Mouse (Mus musculus) stomach, embryonic 15.5 days (tissue): ENCODE data around the gene Gpr45. TPM values are rescaled to one million over a fixed set of nuclear protein-coding genes. Genes with fewer than 3 reads are reported as not detected.

Experiments
- ATAC-seq: fragments of 200-750 bp; cut with Nextera tagmentation; 2 replicates; pipeline ENCODE4 v1.8.0; 2017; ENCODE audit warnings: low read depth, moderate number of reproducible peaks, moderate TSS enrichment; ENCODE audit not compliant: insufficient read depth, low FRiP score
- H3K27ac ChIP-seq: fragments of 300-500 bp; sonication (generic); 2 replicates; pipeline ENCODE4 v1.5.1; 2015; ENCODE audit warnings: mild to moderate bottlenecking, inconsistent platforms
- H3K27me3 ChIP-seq: fragments of 300-500 bp; sonication (generic); replicated peaks from 2 replicates; pipeline ENCODE4 v1.6.1; 2015; ENCODE audit warnings: inconsistent platforms
- H3K36me3 ChIP-seq: fragments of 300-500 bp; sonication (generic); 2 replicates; pipeline ENCODE4 v1.6.1; 2015; ENCODE audit warnings: inconsistent platforms
- H3K4me1 ChIP-seq: fragments of 300-500 bp; sonication (generic); 2 replicates; pipeline ENCODE4 v1.6.1; 2015; ENCODE audit warnings: inconsistent platforms
- H3K4me2 ChIP-seq: fragments of 300-500 bp; sonication (generic); 2 replicates; pipeline ENCODE4 v1.6.1; 2015; ENCODE audit warnings: mild to moderate bottlenecking, inconsistent platforms
- H3K4me3 ChIP-seq: fragments of 300-500 bp; sonication (generic); replicated peaks from 2 replicates; pipeline ENCODE4 v1.5.1; 2015; ENCODE audit warnings: inconsistent platforms
- H3K9ac ChIP-seq: fragments of 300-500 bp; sonication (generic); 2 replicates; pipeline ENCODE4 v1.6.1; 2015; ENCODE audit warnings: inconsistent platforms
- H3K9me3 ChIP-seq: fragments of 300-500 bp; sonication (generic); 2 replicates; pipeline ENCODE4 v1.6.1; 2016; ENCODE audit warnings: inconsistent platforms
- WGBS: fragments of 180-500 bp; shearing (Covaris S2); methylation state at CpG from one replicate; pipeline ENCODE4 v1.1.7; 2015; 5-methylcytosine and 5-hydroxymethylcytosine counted together
- polyA plus RNA-seq: library from polyadenylated mRNA; unstranded; fragments of >200 nt; fragmentation: Nextera tagmentation; extraction: Ambion mirVana; gene quantifications from 2 replicates; pipeline ENCODE4 v1.2.1, GENCODE M21; 2015

The Gpr45 gene
- polyA plus RNA-seq = 5.0 and 5.2 TPM in 2 replicates

- H3K4me1 ChIP-seq = peaks cover 8% of the 10 kb centered on the region; the same call in 1 of the 2 replicates
- under 1% methylated on average over 71 of the region's 71 CpGs for WGBS
- peak within 1 kb of the TSS; percentile 72 for H3K4me3 ChIP-seq
- peak; percentile 75 for ATAC-seq
- H3K9ac ChIP-seq = peak within 1 kb of the TSS; percentile 39
- H3K27me3 ChIP-seq = no peaks in the 10 kb centered on the region
- no peaks in the 10 kb centered on the region for H3K9me3 ChIP-seq
- peak within 1 kb of the TSS; percentile 48; the same call in 1 of the 2 replicates for H3K27ac ChIP-seq
- no peaks in the 10 kb centered on the region for H3K36me3 ChIP-seq
- H3K4me2 ChIP-seq = peak within 1 kb of the TSS; percentile 98
Measured at GRCm38 (mm10) chr1:42952734-42953481, at the start of gene Gpr45. Gene Gpr45, plus strand, starts transcription at chr1:42952872.

GRCm38 (mm10) chr1:42905148-42905547 lies 47.5 kb upstream of the Gpr45 start:
- WGBS = 73% methylated on average over 11 of the region's 11 CpGs
- no peaks in the 10 kb centered on the region for H3K9me3 ChIP-seq
- no peak overlapping the region for H3K27ac ChIP-seq
- no peak overlapping the region for H3K4me2 ChIP-seq
- H3K36me3 ChIP-seq = no peaks in the 10 kb centered on the region
- ATAC-seq = no peak
- no peaks in the 10 kb centered on the region for H3K27me3 ChIP-seq
- no peaks in the 10 kb centered on the region for H3K4me1 ChIP-seq
- no peak overlapping the region for H3K9ac ChIP-seq
- no peak overlapping the region for H3K4me3 ChIP-seq

- Histone ChIP-seq H3K27ac (no peak overlapping the region), H3K9ac (no peak overlapping the region), H3K36me3 (no peaks in the 10 kb centered on the region), H3K4me3 (no peak overlapping the region), H3K4me1 (no peaks in the 10 kb centered on the region), H3K27me3 (no peaks in the 10 kb centered on the region), H3K4me2 (no peak overlapping the region), H3K9me3 (no peaks in the 10 kb centered on the region)
- ATAC-seq = no peak
- 84% methylated on average over 7 of the region's 7 CpGs for WGBS
Measured at GRCm38 (mm10) chr1:42906696-42907095, 46.0 kb upstream of the Gpr45 start.

- Histone ChIP-seq H3K4me1 (no peaks in the 10 kb centered on the region), H3K4me2 (no peak overlapping the region), H3K9ac (no peak overlapping the region), H3K4me3 (no peak overlapping the region), H3K9me3 (no peaks in the 10 kb centered on the region), H3K27me3 (no peaks in the 10 kb centered on the region), H3K27ac (no peak overlapping the region), H3K36me3 (no peaks in the 10 kb centered on the region)
- no peak for ATAC-seq
- WGBS = 74% methylated on average over 4 of the region's 4 CpGs
Measured at GRCm38 (mm10) chr1:42907153-42907552, 45.5 kb upstream of the Gpr45 start.

GRCm38 (mm10) chr1:42915062-42915461 lies 37.6 kb upstream of the Gpr45 start:
- Histone ChIP-seq H3K9ac (no peak overlapping the region), H3K27me3 (no peaks in the 10 kb centered on the region), H3K36me3 (no peaks in the 10 kb centered on the region), H3K4me1 (no peaks in the 10 kb centered on the region), H3K4me3 (no peak overlapping the region), H3K9me3 (no peaks in the 10 kb centered on the region), H3K4me2 (no peak overlapping the region), H3K27ac (no peak overlapping the region)
- 16% methylated on average over 4 of the region's 4 CpGs for WGBS
- no peak for ATAC-seq

- Histone ChIP-seq H3K4me3 (no peak overlapping the region), H3K27ac (no peak overlapping the region), H3K4me2 (no peak overlapping the region), H3K9ac (no peak overlapping the region), H3K9me3 (no peaks in the 10 kb centered on the region), H3K4me1 (no peaks in the 10 kb centered on the region), H3K27me3 (no peaks in the 10 kb centered on the region), H3K36me3 (no peaks in the 10 kb centered on the region)
- ATAC-seq = no peak
- WGBS = 81% methylated on average over 7 of the region's 7 CpGs
Measured at GRCm38 (mm10) chr1:42916719-42917118, 36.0 kb upstream of the Gpr45 start.

GRCm38 (mm10) chr1:42917908-42918307 lies 34.8 kb upstream of the Gpr45 start:
- Histone ChIP-seq H3K4me3 (no peak overlapping the region), H3K36me3 (no peaks in the 10 kb centered on the region), H3K4me1 (no peaks in the 10 kb centered on the region), H3K27me3 (no peaks in the 10 kb centered on the region), H3K9me3 (no peaks in the 10 kb centered on the region), H3K27ac (no peak overlapping the region), H3K4me2 (no peak overlapping the region), H3K9ac (no peak overlapping the region)
- 26% methylated on average over 4 of the region's 4 CpGs for whole genome bisulfite sequencing
- ATAC-seq = no peak

GRCm38 (mm10) chr1:42923924-42924323 lies 28.7 kb upstream of the Gpr45 start:
- ATAC-seq = no peak
- Histone ChIP-seq H3K27ac (no peak overlapping the region), H3K27me3 (no peaks in the 10 kb centered on the region), H3K4me1 (no peaks in the 10 kb centered on the region), H3K36me3 (no peaks in the 10 kb centered on the region), H3K4me2 (no peak overlapping the region), H3K9me3 (no peaks in the 10 kb centered on the region), H3K9ac (no peak overlapping the region), H3K4me3 (no peak overlapping the region)
- 68% methylated on average over 5 of the region's 5 CpGs for WGBS

GRCm38 (mm10) chr1:42933613-42934012 lies 19.1 kb upstream of the Gpr45 start:
- H3K4me2 ChIP-seq = no peak overlapping the region
- no peak for ATAC-seq
- 71% methylated on average over 1 of the region's 1 CpGs for WGBS
- no peak overlapping the region for H3K4me3 ChIP-seq
- no peaks in the 10 kb centered on the region for H3K4me1 ChIP-seq
- no peaks in the 10 kb centered on the region for H3K36me3 ChIP-seq
- no peak overlapping the region for H3K9ac ChIP-seq
- H3K27ac ChIP-seq = no peak overlapping the region
- no peaks in the 10 kb centered on the region for H3K27me3 ChIP-seq
- H3K9me3 ChIP-seq = no peaks in the 10 kb centered on the region

GRCm38 (mm10) chr1:42948486-42948885 lies 4.2 kb upstream of the Gpr45 start:
- no peak overlapping the region for H3K4me3 ChIP-seq
- H3K9ac ChIP-seq = no peak overlapping the region
- no peak for ATAC-seq
- H3K4me1 ChIP-seq = peaks cover 7% of the 10 kb centered on the region; the same call in 1 of the 2 replicates
- no peak overlapping the region for H3K4me2 ChIP-seq
- H3K27me3 ChIP-seq = no peaks in the 10 kb centered on the region
- no peak overlapping the region for H3K27ac ChIP-seq
- WGBS = 64% methylated on average over 4 of the region's 4 CpGs
- H3K36me3 ChIP-seq = no peaks in the 10 kb centered on the region
- no peaks in the 10 kb centered on the region for H3K9me3 ChIP-seq

- peak overlapping the region; percentile 72 for H3K4me3 ChIP-seq
- H3K9me3 ChIP-seq = no peaks in the 10 kb centered on the region
- peak overlapping the region; percentile 98 for H3K4me2 ChIP-seq
- WGBS = under 1% methylated on average over 16 of the region's 16 CpGs
- H3K4me1 ChIP-seq = peaks cover 8% of the 10 kb centered on the region; the same call in 1 of the 2 replicates
- no peaks in the 10 kb centered on the region for H3K36me3 ChIP-seq
- H3K9ac ChIP-seq = peak overlapping the region; percentile 39; the same call in 1 of the 2 replicates
- ATAC-seq = no peak
- no peaks in the 10 kb centered on the region for H3K27me3 ChIP-seq
- no peak overlapping the region for H3K27ac ChIP-seq
Measured at GRCm38 (mm10) chr1:42953482-42953822, 780 bp downstream of the Gpr45 start.

GRCm38 (mm10) chr1:42956828-42957227 lies 4.2 kb downstream of the Gpr45 start:
- Histone ChIP-seq H3K4me3 (no peak overlapping the region), H3K9ac (no peak overlapping the region), H3K9me3 (no peaks in the 10 kb centered on the region), H3K27me3 (no peaks in the 10 kb centered on the region), H3K4me2 (no peak overlapping the region), H3K27ac (no peak overlapping the region), H3K4me1 (peaks cover 8% of the 10 kb centered on the region; the same call in 1 of the 2 replicates), H3K36me3 (no peaks in the 10 kb centered on the region)
- no peak for ATAC-seq
- 93% methylated on average over 1 of the region's 1 CpGs for WGBS
